Mouse (Mus musculus) liver, embryonic 11.5 days (tissue): Measurements from ENCODE around the gene H2al1b. TPM values are rescaled to one million over a fixed set of nuclear protein-coding genes. Genes with fewer than 3 reads are reported as not detected.
"Not testable (repeated sequence)": the region's sequence is repeated elsewhere in the genome, so short reads cannot be mapped to it uniquely, and the experiment has no call there.

Experiments
- ATAC-seq: fragments of 200-750 bp; cut with Nextera tagmentation; replicated peaks from 2 replicates; pipeline ENCODE4 v1.8.0; 2017; ENCODE audit warnings: moderate number of reproducible peaks, mild to moderate bottlenecking, moderate TSS enrichment, moderate library complexity; ENCODE audit not compliant: low FRiP score
- DNase-seq: peaks from one replicate; pipeline ENCODE4 v3.0.0-alpha.2; 2017; ENCODE audit warnings: low spot score
- H3K27ac ChIP-seq: fragments of 300-500 bp; sonication (generic); 2 replicates; pipeline ENCODE4 v1.5.1; 2014; ENCODE audit warnings: mild to moderate bottlenecking, low read depth, low read length, control low read depth
- H3K27me3 ChIP-seq: fragments of 300-500 bp; sonication (generic); replicated peaks from 2 replicates; pipeline ENCODE4 v1.6.1; 2014; ENCODE audit warnings: low read length, mixed read lengths; ENCODE audit not compliant: control insufficient read depth, insufficient read depth
- H3K36me3 ChIP-seq: fragments of 300-500 bp; sonication (generic); 2 replicates; pipeline ENCODE4 v1.6.1; 2014; ENCODE audit warnings: mild to moderate bottlenecking, low read length, moderate library complexity, mixed read lengths; ENCODE audit not compliant: control insufficient read depth, insufficient read depth
- H3K4me1 ChIP-seq: fragments of 300-500 bp; sonication (generic); replicated peaks from 2 replicates; pipeline ENCODE4 v1.6.1; 2014; ENCODE audit warnings: low read length, mixed read lengths; ENCODE audit not compliant: control insufficient read depth, insufficient read depth
- H3K4me2 ChIP-seq: fragments of 300-500 bp; sonication (generic); 2 replicates; pipeline ENCODE4 v1.6.1; 2014; ENCODE audit warnings: mild to moderate bottlenecking, control low read depth, moderate library complexity
- H3K4me3 ChIP-seq: fragments of 300-500 bp; sonication (generic); 2 replicates; pipeline ENCODE4 v1.5.1; 2014; ENCODE audit warnings: low read depth, low read length, control low read depth
- H3K9ac ChIP-seq: fragments of 300-500 bp; sonication (generic); 2 replicates; pipeline ENCODE4 v1.6.1; 2014; ENCODE audit warnings: low read depth, low read length, control low read depth
- H3K9me3 ChIP-seq: fragments of 300-500 bp; sonication (generic); 2 replicates; pipeline ENCODE4 v1.6.1; 2016; ENCODE audit warnings: low read length, inconsistent platforms, mixed read lengths; ENCODE audit not compliant: control insufficient read depth
- WGBS: fragments of 180-500 bp; shearing (Covaris S2); extraction: QIAGEN DNeasy Blood & Tissue Kit; methylation state at CpG from one replicate; pipeline ENCODE4 v1.1.7; 2014; 5-methylcytosine and 5-hydroxymethylcytosine counted together
- polyA plus RNA-seq: library from polyadenylated mRNA; unstranded; fragments of >200 nt; fragmentation: Nextera tagmentation; extraction: Ambion mirVana; gene quantifications from 2 replicates; pipeline ENCODE4 v1.2.1, GENCODE M21; 2014

The H2al1b gene
- polyA plus RNA-seq, 1 experiment from 2014 or later = not detected

DNA sequence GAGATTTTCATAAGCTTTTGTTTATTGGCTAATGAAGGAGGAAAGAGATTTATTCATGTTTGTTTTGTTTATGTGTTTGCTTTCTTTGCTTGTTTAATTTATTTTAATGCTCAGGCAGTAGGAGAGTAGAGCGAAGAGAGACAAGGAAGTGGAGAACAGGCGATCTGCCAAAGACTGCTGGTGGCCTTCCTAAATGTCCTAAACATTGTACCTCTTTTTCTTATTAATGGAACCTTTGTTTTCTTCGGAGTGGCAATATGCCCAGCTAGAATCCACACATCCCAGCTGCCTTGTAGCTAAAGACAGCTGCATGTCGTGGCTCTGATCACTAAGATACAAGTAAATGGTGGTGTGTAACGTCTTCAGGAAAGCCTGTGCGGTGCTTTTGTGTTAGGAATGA, 25.1 kb upstream of the H2al1b start:
- Histone ChIP-seq H3K9me3 (no peaks in the 10 kb centered on the region), H3K27me3 (peaks cover 3% of the 10 kb centered on the region; the same call in 1 of the 2 replicates), H3K9ac (no peak overlapping the region), H3K4me1 (no peaks in the 10 kb centered on the region), H3K4me2 (no peak overlapping the region), H3K27ac (no peak overlapping the region), H3K4me3 (no peak overlapping the region), H3K36me3 (no peaks in the 10 kb centered on the region)
- WGBS = 84% methylated on average over 6 of the region's 6 CpGs
- DNase-seq = no peak
- no peak for ATAC-seq

DNA sequence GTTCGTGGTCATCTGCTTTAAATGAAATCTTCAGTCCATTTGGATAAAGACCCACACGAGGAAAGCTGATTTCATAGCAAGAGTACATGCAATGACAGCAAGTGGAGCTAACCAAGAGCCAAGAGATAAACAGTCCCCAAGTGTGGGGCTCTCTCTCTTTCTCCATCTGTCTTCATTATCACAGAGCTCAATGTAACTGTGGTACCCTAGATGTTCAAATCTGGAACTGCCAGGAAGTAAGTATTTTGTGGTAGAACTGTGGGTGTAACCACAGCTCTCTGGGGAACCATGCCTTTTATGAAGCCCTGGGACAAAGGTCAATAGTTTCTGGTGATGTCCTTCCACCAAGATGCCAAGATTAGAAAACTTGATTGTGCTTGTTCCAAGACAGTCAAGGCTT, 21.5 kb upstream of the H2al1b start:
- DNase-seq (no peak), ATAC-seq (no peak)
- no peaks in the 10 kb centered on the region for H3K36me3 ChIP-seq
- no peak overlapping the region for H3K9ac ChIP-seq
- 58% methylated on average over 2 of the region's 2 CpGs for WGBS
- H3K27me3 ChIP-seq = peaks cover 3% of the 10 kb centered on the region; the same call in 1 of the 2 replicates
- H3K27ac ChIP-seq = no peak overlapping the region
- H3K4me1 ChIP-seq = no peaks in the 10 kb centered on the region
- no peak overlapping the region for H3K4me2 ChIP-seq
- H3K9me3 ChIP-seq = no peaks in the 10 kb centered on the region
- H3K4me3 ChIP-seq = no peak overlapping the region

GRCm38 (mm10) chrX:11288306-11288882, 13.8 kb upstream of the H2al1b start:
- no peaks in the 10 kb centered on the region for H3K36me3 ChIP-seq
- H3K9ac ChIP-seq = no peak overlapping the region
- WGBS = 66% methylated on average over 14 of the region's 14 CpGs
- H3K27me3 ChIP-seq = no peaks in the 10 kb centered on the region
- no peaks in the 10 kb centered on the region for H3K4me1 ChIP-seq
- ATAC-seq (no peak), DNase-seq (no peak)
- no peak overlapping the region for H3K4me3 ChIP-seq
- no peak overlapping the region for H3K27ac ChIP-seq
- no peaks in the 10 kb centered on the region for H3K9me3 ChIP-seq
- no peak overlapping the region for H3K4me2 ChIP-seq

- Histone ChIP-seq H3K9me3 (no peaks in the 10 kb centered on the region), H3K9ac (no peak overlapping the region), H3K27ac (no peak overlapping the region), H3K4me2 (no peak overlapping the region), H3K4me1 (no peaks in the 10 kb centered on the region), H3K4me3 (no peak overlapping the region), H3K27me3 (no peaks in the 10 kb centered on the region), H3K36me3 (no peaks in the 10 kb centered on the region)
- WGBS = 62% methylated on average over 4 of the region's 4 CpGs
- ATAC-seq (no peak), DNase-seq (no peak)
These were observed 13.0 kb upstream of the H2al1b start for GRCm38 (mm10) chrX:11289244-11289643.

- H3K4me3 ChIP-seq, ATAC-seq, DNase-seq, H3K36me3 ChIP-seq, H3K27ac ChIP-seq, H3K9me3 ChIP-seq, H3K9ac ChIP-seq, H3K4me2 ChIP-seq, H3K4me1 ChIP-seq, H3K27me3 ChIP-seq: not testable (repeated sequence)
- WGBS = no CpG with 5 or more reads among the region's 3 CpGs
These were observed 3.3 kb upstream of the H2al1b start, which contains the start of gene H2al1a for GRCm38 (mm10) chrX:11298957-11299356. Gene H2al1a, plus strand, starts transcription at chrX:11299257.

DNA sequence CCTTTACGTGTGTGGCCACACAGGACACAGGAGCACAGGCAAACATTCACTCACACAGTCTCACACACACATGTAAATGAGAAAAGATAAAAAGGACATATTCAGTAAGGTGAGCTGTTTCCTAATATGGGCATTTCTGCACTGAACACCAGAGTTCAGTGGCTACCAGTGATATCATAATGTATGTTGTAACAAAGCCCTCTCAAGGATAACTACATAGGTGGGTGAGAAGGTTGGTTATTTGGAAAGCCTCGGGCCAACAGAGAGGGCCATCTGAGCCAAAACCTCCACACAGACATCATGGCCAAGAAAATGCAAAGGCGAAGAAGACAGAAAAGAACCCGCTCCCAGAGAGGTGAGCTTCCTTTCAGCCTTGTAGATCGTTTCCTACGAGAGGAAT, 3.1 kb downstream of the H2al1b start, which contains the start of gene H2al1c:
H2al1c (plus strand) TSS at position 301 of the 400 bp plus-strand sequence.
- H3K27me3 ChIP-seq, H3K9me3 ChIP-seq, H3K4me2 ChIP-seq, H3K27ac ChIP-seq, H3K9ac ChIP-seq, H3K4me1 ChIP-seq, H3K4me3 ChIP-seq, DNase-seq, H3K36me3 ChIP-seq, ATAC-seq: not testable (repeated sequence)
- 73% methylated on average over 1 of the region's 6 CpGs for WGBS

DNA sequence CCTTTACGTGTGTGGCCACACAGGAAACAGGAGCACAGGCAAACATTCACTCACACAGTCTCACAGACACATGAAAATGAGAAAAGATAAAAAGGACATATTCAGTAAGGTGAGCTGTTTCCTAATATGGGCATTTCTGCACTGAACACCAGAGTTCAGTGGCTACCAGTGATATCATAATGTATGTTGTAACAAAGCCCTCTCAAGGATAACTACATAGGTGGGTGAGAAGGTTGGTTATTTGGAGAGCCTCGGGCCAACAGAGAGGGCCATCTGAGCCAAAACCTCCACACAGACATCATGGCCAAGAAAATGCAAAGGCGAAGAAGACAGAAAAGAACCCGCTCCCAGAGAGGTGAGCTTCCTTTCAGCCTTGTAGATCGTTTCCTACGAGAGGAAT, 6.3 kb downstream of the H2al1b start, which contains the start of gene H2al1d:
H2al1d (plus strand) TSS at position 301 of the 400 bp plus-strand sequence.
- H3K9ac ChIP-seq, H3K27me3 ChIP-seq, H3K4me2 ChIP-seq, H3K9me3 ChIP-seq, H3K27ac ChIP-seq, H3K36me3 ChIP-seq, ATAC-seq, H3K4me1 ChIP-seq, DNase-seq, H3K4me3 ChIP-seq: not testable (repeated sequence)
- WGBS = no CpG with 5 or more reads among the region's 6 CpGs

- H3K4me1 ChIP-seq, ATAC-seq: not testable (repeated sequence)
These were observed 9.4 kb downstream of the H2al1b start, which contains the start of gene H2al1e for GRCm38 (mm10) chrX:11311634-11312033. Gene H2al1e, plus strand, starts transcription at chrX:11311934.

GRCm38 (mm10) chrX:11314858-11315257, 12.6 kb downstream of the H2al1b start, which contains the start of gene H2al1f:
Gene H2al1f, plus strand, starts transcription at chrX:11315158.
- H3K27me3 ChIP-seq, H3K4me1 ChIP-seq, H3K4me2 ChIP-seq, H3K9me3 ChIP-seq, H3K9ac ChIP-seq, DNase-seq, H3K27ac ChIP-seq, H3K36me3 ChIP-seq, H3K4me3 ChIP-seq, ATAC-seq: not testable (repeated sequence)
- WGBS = no CpG with 5 or more reads among the region's 6 CpGs

More at GRCm38 (mm10) chrX:11311634-11312033, 9.4 kb downstream of the H2al1b start, which contains the start of gene H2al1e:
- not testable (repeated sequence) for H3K36me3 ChIP-seq, H3K27ac ChIP-seq, DNase-seq, H3K27me3 ChIP-seq, H3K9ac ChIP-seq, H3K9me3 ChIP-seq, H3K4me2 ChIP-seq, H3K4me3 ChIP-seq
- no CpG with 5 or more reads among the region's 3 CpGs for WGBS
